In genomic region chr7:74012858-74013600, GRCm38 (mm10) we compare ENCODE assay signal across 8 mouse cellular contexts. TPM values are rescaled to one million over a fixed set of nuclear protein-coding genes. Genes with fewer than 3 reads are reported as not detected.
DNase-seq lines count a peak whose midpoint lies in the region; ATAC-seq lines count a peak whose summit lies in the region.

No protein-coding gene starts in this region.

- no peaks in the 10 kb centered on the region for H3K36me3 ChIP-seq in forebrain, embryonic 15.5 days
- H3K36me3 ChIP-seq in limb, embryonic 11.5 days (ENCODE audit: control insufficient read depth, insufficient read depth, low read length) = no peaks in the 10 kb centered on the region

- intact Hi-C loops in left cerebral cortex, postnatal 36 days (cut with DNase I) = loop anchor here (10.0 kb wide), 1 partner anchor 268 kb away; the partner anchor contains the start of gene Fam174b

- WGBS in forebrain, embryonic 15.5 days = under 1% methylated on average over 68 of the region's 70 CpGs
- under 1% methylated on average over 54 of the region's 70 CpGs for WGBS in limb, embryonic 11.5 days

- H3K4me1 ChIP-seq in forebrain, embryonic 15.5 days = peaks cover 48% of the 10 kb centered on the region
- 0 out of 2 replicates have a peak, but pooled peaks cover 4% of the 10 kb centered on the region for H3K4me1 ChIP-seq in limb, embryonic 11.5 days (ENCODE audit: control insufficient read depth, insufficient read depth, low read length)

- H3K27me3 ChIP-seq in forebrain, embryonic 15.5 days = no peaks in the 10 kb centered on the region
- H3K27me3 ChIP-seq in limb, embryonic 11.5 days (ENCODE audit: control insufficient read depth, insufficient read depth, low read length) = peaks cover 9% of the 10 kb centered on the region

- peak overlapping the region; percentile 99 for H3K9ac ChIP-seq in forebrain, embryonic 15.5 days (replicated peaks)
- peak overlapping the region; percentile 94 for H3K9ac ChIP-seq in limb, embryonic 11.5 days (ENCODE audit: low read length)

- peak; percentile 62 for ATAC-seq in forebrain, embryonic 15.5 days (replicated peaks)
- ATAC-seq in limb, embryonic 11.5 days (ENCODE audit: insufficient number of reproducible peaks, low FRiP score, low TSS enrichment, low read depth) = peak; percentile 65
- ATAC-seq in activated CD4-positive, CD25-positive, alpha-beta regulatory T cell, adult 4 months = no peak

- peak overlapping the region; percentile 98 for H3K27ac ChIP-seq in forebrain, embryonic 15.5 days (replicated peaks)
- peak overlapping the region; percentile 77 for H3K27ac ChIP-seq in limb, embryonic 11.5 days (replicated peaks; ENCODE audit: low read depth, low read length)

- peak overlapping the region; percentile 66 for H3K4me2 ChIP-seq in forebrain, embryonic 15.5 days (replicated peaks)
- H3K4me2 ChIP-seq in limb, embryonic 11.5 days (ENCODE audit: low read depth, severe bottlenecking) = peak overlapping the region; percentile 91

- peak; percentile 53 for DNase-seq in kidney, postnatal 10 days
- DNase-seq in kidney, postnatal 36 days = no peak
- DNase-seq in adrenal gland, postnatal 14 days = peak; percentile 14
- no peak for DNase-seq in limb, embryonic 11.5 days (ENCODE audit: low spot score)
- DNase-seq in neural tube, embryonic 10.5 days (ENCODE audit: extremely low spot score, low spot score) = peak; percentile 84
- no peak for DNase-seq in left cerebral cortex, postnatal 36 days (ENCODE audit: low spot score in 2 of 2)

- no peaks in the 10 kb centered on the region for H3K9me3 ChIP-seq in forebrain, embryonic 15.5 days
- no peaks in the 10 kb centered on the region for H3K9me3 ChIP-seq in limb, embryonic 11.5 days (ENCODE audit: control insufficient read depth, low read length)

- H3K4me3 ChIP-seq in forebrain, embryonic 15.5 days = peak overlapping the region; percentile 97
- peak overlapping the region; percentile 91 for H3K4me3 ChIP-seq in limb, embryonic 11.5 days (ENCODE audit: low read depth, low read length)

RNA-seq across cellular contexts. Expression of gene St8sia2, which starts 0.5 kb away (rescaled TPM):
- 1.0 and 2.4 TPM in 2 replicates for total RNA-seq in adrenal gland, postnatal 14 days (2021)
- 78.8 and 79.6 TPM in 2 replicates for polyA plus RNA-seq in forebrain, embryonic 15.5 days (2015; fragmentation: Nextera tagmentation; extraction: Ambion mirVana)
- 22.6 and 24.2 TPM in 2 replicates for polyA plus RNA-seq in limb, embryonic 11.5 days (2014; fragmentation: Nextera tagmentation; extraction: Ambion mirVana)
- polyA plus RNA-seq in activated CD4-positive, CD25-positive, alpha-beta regulatory T cell, adult 4 months (2017; shearing (Covaris generic)) = not detected
- 1 to 10 TPM; 1.3 to 1.6 TPM for total RNA-seq in left cerebral cortex, postnatal 36 days (2021)

Comparison
In these comparisons a context has a peak if more than half of its experiments do, and no peak if none do; other contexts are left out.
1. DNase-seq: peak in kidney, postnatal 10 days (single experiment), adrenal gland, postnatal 14 days (single experiment) and neural tube, embryonic 10.5 days (single experiment); none in kidney, postnatal 36 days (0 of 2), limb, embryonic 11.5 days (single experiment) and left cerebral cortex, postnatal 36 days (0 of 2).
2. RNA of gene St8sia2, which starts 0.5 kb away (polyA plus RNA-seq): 78.8 to 79.6 TPM in forebrain, embryonic 15.5 days and 22.6 to 24.2 TPM in limb, embryonic 11.5 days; not detected in activated CD4-positive, CD25-positive, alpha-beta regulatory T cell, adult 4 months; every median in the first group is over 10 times any median in the second.